Mouse (Mus musculus): ENCODE measurements around the gene Krt1. TPM values are rescaled to one million over a fixed set of nuclear protein-coding genes. Genes with fewer than 3 reads are reported as not detected.

Krt1 gene
- total RNA-seq (2023) = not detected in 2 replicates

GRCm38 (mm10) chr15:101850694-101851093 is at the start of gene Krt1:
TSS of gene Krt1 (minus strand) at chr15:101850794.

GRCm38 (mm10) chr15:101892820-101893219 is 42.2 kb upstream of the Krt1 start, which contains the start of gene Krt76:
TSS of gene Krt76 (minus strand) at chr15:101892920.

GRCm38 (mm10) chr15:101869431-101869830 is 18.8 kb upstream of the Krt1 start, which contains the start of gene Krt77:
TSS of gene Krt77 (minus strand) at chr15:101869705.

DNA sequence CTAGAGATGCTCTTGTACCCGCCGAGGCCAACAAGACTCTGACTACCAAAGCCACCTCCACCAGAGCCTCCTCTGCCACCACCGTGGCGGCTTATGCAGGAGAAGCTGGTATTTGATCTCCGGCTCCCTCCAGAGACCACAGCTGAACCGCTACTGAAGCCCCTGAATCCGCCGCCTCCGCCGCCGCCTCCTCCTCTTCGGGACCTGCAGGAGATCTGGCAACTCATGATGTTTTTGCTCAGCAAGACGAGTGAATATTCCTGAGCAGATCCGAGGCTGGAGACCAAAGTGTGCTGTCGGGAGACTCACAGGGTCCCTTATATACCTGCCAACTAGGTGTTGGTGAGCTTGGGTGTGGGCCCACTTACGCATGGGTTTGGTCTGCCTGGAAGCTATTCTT is 32.7 kb downstream of the Krt1 start, which contains the start of gene Krt2:
Gene Krt2, minus strand, starts transcription at position 295 of the 400 bp plus-strand sequence.

DNA sequence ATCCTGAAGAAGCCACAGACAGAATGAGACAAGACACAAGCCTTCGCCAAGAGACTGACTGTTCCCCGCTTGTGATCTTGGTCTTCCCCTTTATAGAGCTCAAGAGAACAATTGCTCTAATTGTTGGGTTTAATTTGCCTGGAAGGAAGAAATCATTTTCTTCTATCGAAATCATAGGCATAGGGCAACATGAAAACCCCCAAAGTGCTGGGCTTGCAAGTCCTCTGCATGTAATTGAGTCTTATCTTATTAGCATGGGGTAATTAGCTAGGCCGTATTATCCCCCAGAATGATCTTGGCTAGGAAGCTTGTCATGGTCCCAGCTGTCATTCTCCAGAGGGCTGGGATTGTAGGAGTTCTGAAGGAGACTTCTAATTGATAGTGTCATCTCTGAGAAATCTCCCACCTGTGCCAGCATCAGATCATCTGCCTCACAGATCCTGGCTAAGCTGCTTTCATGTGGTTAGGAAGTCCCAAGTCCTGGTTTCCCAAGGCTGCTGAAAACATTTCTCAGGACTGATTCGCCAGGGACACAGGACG is 48.2 kb downstream of the Krt1 start, which contains the start of gene Krt73:
Gene Krt73, minus strand, starts transcription at position 51 of the 540 bp plus-strand sequence.

Other genes starting within 250 kb of the Krt1 start
- gene Gm5414, start 222.6 kb downstream of the Krt1 start, total RNA-seq (2023) = not detected in 2 replicates
- gene Gm5478, start 203.4 kb downstream of the Krt1 start, total RNA-seq (2023) = not detected in 2 replicates
- gene Krt6b, start 170.5 kb downstream of the Krt1 start, total RNA-seq (2023) = not detected in 2 replicates
- gene Krt6a, start 156.5 kb downstream of the Krt1 start, total RNA-seq (2023) = not detected in 2 replicates
- not detected in 2 replicates for gene Krt5, start 137.9 kb downstream of the Krt1 start, total RNA-seq (2023)
- not detected in 2 replicates for gene Krt71, start 107.7 kb downstream of the Krt1 start, total RNA-seq (2023)
- not detected in 2 replicates for gene Krt72, start 64.3 kb downstream of the Krt1 start, total RNA-seq (2023)
- gene Krt73, start 48.4 kb downstream of the Krt1 start, total RNA-seq (2023) = not detected in 2 replicates
- gene Krt2, start 32.6 kb downstream of the Krt1 start, total RNA-seq (2023) = not detected in 2 replicates
- gene Krt77, start 18.9 kb upstream of the Krt1 start, total RNA-seq (2023) = not detected in 2 replicates
- not detected in 2 replicates for gene Krt76, start 42.1 kb upstream of the Krt1 start, total RNA-seq (2023)
- not detected in 2 replicates for gene Krt4, start 73.9 kb upstream of the Krt1 start, total RNA-seq (2023)
- not detected in 2 replicates for gene Krt79, start 89.5 kb upstream of the Krt1 start, total RNA-seq (2023)
- gene Krt78, start 103.5 kb upstream of the Krt1 start, total RNA-seq (2023) = not detected in 2 replicates
- not detected in 2 replicates for gene Krt8, start 153.7 kb upstream of the Krt1 start, total RNA-seq (2023)
- gene Krt18, start 177.4 kb upstream of the Krt1 start, total RNA-seq (2023) = 0.27 and 0.54 TPM in 2 replicates
- 102 and 140 TPM in 2 replicates for gene Eif4b, start 223.0 kb upstream of the Krt1 start, total RNA-seq (2023)
- 0.98 and 4.1 TPM in 2 replicates for gene Tns2, start 249.6 kb upstream of the Krt1 start, total RNA-seq (2023)